Mouse (Mus musculus): ENCODE measurements around the gene Cd302. TPM values are rescaled to one million over a fixed set of nuclear protein-coding genes. Genes with fewer than 3 reads are reported as not detected.

The Cd302 gene
- 14.5 and 17.2 TPM in 2 replicates for polyA plus RNA-seq (2012; ENCODE audit: low replicate concordance)

DNA sequence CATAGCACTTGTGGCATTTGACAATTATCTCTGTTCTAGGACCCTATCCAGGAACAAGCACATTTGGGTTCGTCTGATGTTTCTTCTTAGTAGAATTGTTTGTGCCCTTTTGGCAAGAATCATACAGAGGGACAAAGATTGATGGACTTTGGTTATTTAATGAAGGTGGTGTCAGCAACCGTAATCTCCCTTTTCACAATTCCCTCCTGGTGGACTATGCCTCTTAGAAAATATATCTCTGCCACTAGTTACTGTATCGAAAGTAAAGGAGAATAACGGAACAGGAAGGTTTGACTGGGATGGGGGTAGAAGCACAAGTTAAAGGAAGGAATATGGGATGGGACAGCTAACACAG lies at the start of gene Cd302:
Gene Cd302, minus strand, starts transcription at position 22 of the 355 bp plus-strand sequence.

DNA sequence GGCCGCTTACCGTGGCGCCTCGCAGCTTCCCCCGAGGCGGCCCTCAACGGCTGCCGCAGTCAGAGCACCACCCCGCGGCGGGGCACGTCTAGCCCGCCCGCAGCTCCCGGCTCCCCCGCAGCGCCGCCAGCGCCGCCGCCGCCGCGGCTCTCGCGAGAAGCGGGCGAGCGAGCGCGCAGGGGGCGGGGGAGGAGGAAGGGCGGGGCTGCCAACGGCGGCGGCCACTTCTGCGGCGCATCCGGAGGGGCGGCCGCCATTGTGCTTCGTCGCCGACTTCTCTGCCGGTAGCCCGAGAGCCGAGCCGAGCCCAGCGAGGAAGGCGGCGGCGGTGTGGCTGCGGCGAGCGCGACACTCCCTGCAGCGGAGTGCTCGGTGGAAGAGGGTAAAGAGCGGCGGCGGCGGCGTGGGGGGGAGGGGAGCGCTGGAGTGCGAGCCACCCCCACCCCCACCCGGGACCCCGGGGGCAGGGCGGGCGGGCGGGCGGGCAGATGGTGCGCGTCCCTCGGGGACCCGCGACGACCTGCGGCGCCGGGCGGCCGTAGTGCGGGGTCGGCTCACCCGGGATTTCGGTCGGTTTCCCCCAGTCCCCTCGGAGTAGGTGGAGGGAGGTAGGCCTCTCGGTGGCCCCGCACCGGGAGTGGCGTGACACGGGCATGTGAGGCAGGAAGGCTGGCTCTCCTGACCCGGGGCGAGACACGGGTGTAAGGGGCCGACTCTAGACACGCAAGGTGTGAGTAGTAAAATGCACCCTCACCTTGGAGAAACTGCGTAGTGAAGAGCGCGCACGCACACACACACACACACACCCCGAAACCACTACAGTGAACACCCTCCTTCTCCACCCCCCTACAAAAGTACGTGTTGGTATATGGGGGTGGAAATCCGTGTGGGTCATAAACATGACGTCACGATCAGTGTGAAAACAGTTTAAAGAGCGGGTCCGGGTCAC lies 74.3 kb downstream of the Cd302 start, which contains the start of the genes Baz2b and March7:
Gene Baz2b, minus strand, starts transcription at position 137 of the 949 bp plus-strand sequence.
Gene March7, plus strand, starts transcription at position 185 of the 949 bp plus-strand sequence.

Other genes starting within 250 kb of the Cd302 start
- gene Baz2b, start 74.6 kb downstream of the Cd302 start, polyA plus RNA-seq (2012; ENCODE audit: low replicate concordance): 28.0 and 37.7 TPM in 2 replicates
- gene March7, start 74.6 kb downstream of the Cd302 start, polyA plus RNA-seq (2012; ENCODE audit: low replicate concordance): 4.9 and 9.1 TPM in 2 replicates
- 1.5 and 1.7 TPM in 2 replicates for gene Ly75, start 98.8 kb upstream of the Cd302 start, polyA plus RNA-seq (2012; ENCODE audit: low replicate concordance)